In the genomic region with DNA sequence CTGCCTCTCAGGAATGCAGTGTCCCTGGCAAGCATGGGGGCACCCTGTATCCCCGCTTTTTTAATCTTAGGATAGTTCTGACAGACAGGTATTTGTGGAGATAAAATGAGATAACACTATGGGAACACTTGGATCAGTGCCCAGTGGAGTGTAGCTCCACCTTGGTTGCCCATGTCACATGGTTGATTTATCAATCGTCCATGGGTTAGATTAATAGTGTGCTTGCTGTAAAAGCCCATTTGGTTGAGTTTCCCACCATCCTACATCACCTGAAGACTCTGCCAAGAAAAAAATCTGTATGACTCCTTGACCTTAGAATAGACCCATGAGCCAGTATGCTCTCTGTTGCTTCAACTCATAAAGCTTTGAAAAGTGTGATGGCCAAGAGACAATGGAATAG, we compare ENCODE assay signal across 26 mouse cellular contexts. TPM values are rescaled to one million over a fixed set of nuclear protein-coding genes. Genes with fewer than 3 reads are reported as not detected.
"Had no signal": no experiment of that assay in that cellular context is flagged by ENCODE, and none has a peak within 500 bp of the region (broad histone marks: within the 10 kb centered on the region; RNA-seq: fewer than 3 reads in every experiment).

No protein-coding gene starts in this region.

- H3K4me2 ChIP-seq: heart, embryonic 11.5 days; heart, embryonic 13.5 days; heart, embryonic 15.5 days; hindbrain, embryonic 12.5 days; hindbrain, embryonic 15.5 days; limb, embryonic 12.5 days; liver, embryonic 12.5 days had no signal

- ATAC-seq: forebrain, embryonic 16.5 days; hindbrain, postnatal 0 days; liver, embryonic 12.5 days had no signal

- H3K9ac ChIP-seq: heart, embryonic 13.5 days; heart, embryonic 15.5 days; hindbrain, embryonic 12.5 days; hindbrain, embryonic 15.5 days; limb, embryonic 12.5 days; liver, embryonic 12.5 days had no signal

- DNase-seq: gastrocnemius, adult 2 months; gastrocnemius, postnatal 10 days; gastrocnemius, postnatal 25 days; heart, postnatal 10 days; heart, postnatal 4 days; kidney, adult 18-20 months; kidney, adult 8-10 months; kidney, postnatal 10 days; kidney, postnatal 25 days; kidney, postnatal 4 days; liver had no signal

- H3K4me3 ChIP-seq: gastrocnemius, adult 2 months; heart, embryonic 13.5 days; heart, embryonic 15.5 days; hindbrain, embryonic 10.5 days; hindbrain, embryonic 12.5 days; hindbrain, embryonic 15.5 days; layer of hippocampus, adult 2 months; left cerebral cortex, adult 2 months; limb, embryonic 10.5 days; limb, embryonic 12.5 days; liver, embryonic 12.5 days had no signal

- H3K27ac ChIP-seq: gastrocnemius, adult 2 months; heart, embryonic 13.5 days; heart, embryonic 15.5 days; hindbrain, embryonic 10.5 days; hindbrain, embryonic 12.5 days; hindbrain, embryonic 15.5 days; hindbrain, postnatal 0 days; layer of hippocampus, adult 2 months; left cerebral cortex, adult 2 months; limb, embryonic 10.5 days; limb, embryonic 12.5 days; liver, embryonic 12.5 days had no signal

- H3K9me3 ChIP-seq: heart, embryonic 13.5 days; heart, embryonic 15.5 days; hindbrain, embryonic 10.5 days; hindbrain, embryonic 12.5 days; hindbrain, embryonic 15.5 days; limb, embryonic 10.5 days; limb, embryonic 12.5 days; liver, embryonic 12.5 days had no signal

- H3K4me1 ChIP-seq: heart, embryonic 15.5 days; hindbrain, embryonic 12.5 days; hindbrain, embryonic 15.5 days; limb, embryonic 10.5 days; limb, embryonic 12.5 days; liver, embryonic 12.5 days had no signal

- H3K27me3 ChIP-seq: heart, embryonic 13.5 days; heart, embryonic 15.5 days; hindbrain, embryonic 12.5 days; hindbrain, embryonic 15.5 days; limb, embryonic 12.5 days; liver, embryonic 12.5 days had no signal

- H3K36me3 ChIP-seq: heart, embryonic 13.5 days; heart, embryonic 15.5 days; hindbrain, embryonic 10.5 days; hindbrain, embryonic 12.5 days; hindbrain, embryonic 15.5 days; limb, embryonic 10.5 days; limb, embryonic 12.5 days; liver, embryonic 12.5 days had no signal

RNA-seq across cellular contexts. Expression of a gene that starts 11.0 kb away (rescaled TPM):
- polyA plus RNA-seq: heart, embryonic 11.5 days; liver, embryonic 12.5 days had no signal

RNA-seq across cellular contexts. Expression of a gene that starts 57.6 kb away (rescaled TPM):
- polyA plus RNA-seq: forebrain, embryonic 16.5 days; heart, embryonic 11.5 days; hindbrain, embryonic 10.5 days; hindbrain, embryonic 12.5 days; hindbrain, embryonic 15.5 days; intestine, embryonic 14.5 days; kidney, embryonic 14.5 days had no signal
